Mouse (Mus musculus) monocyte, adult 5-6 weeks (primary cell): Measurements from ENCODE around the gene Lmnb2. TPM values are rescaled to one million over a fixed set of nuclear protein-coding genes. Genes with fewer than 3 reads are reported as not detected.

Source experiments
- ATAC-seq: fragments of 153-309, 156-312 bp; replicated peaks from 2 replicates; pipeline ENCODE4 v1.8.0; 2017; ENCODE audit warnings: mild to moderate bottlenecking; ENCODE audit not compliant: low TSS enrichment, insufficient number of reproducible peaks, severe bottlenecking, poor library complexity, low FRiP score
- total RNA-seq: library from RNA; stranded (forward); fragments of 200-1000, 200-491, 200-594 nt; gene quantifications from 3 replicates; pipeline ENCODE4 v1.2.3, GENCODE M21; 2017

The Lmnb2 gene
- total RNA-seq, 1 experiment from 2014 or later, result 2.3 TPM

GRCm38 (mm10) chr10:80949081-80949480 lies 31.0 kb upstream of the Lmnb2 start:
- ATAC-seq, result no peak

GRCm38 (mm10) chr10:80948570-80948969 lies 30.5 kb upstream of the Lmnb2 start:
- ATAC-seq, result no peak

GRCm38 (mm10) chr10:80947802-80948201 lies 29.8 kb upstream of the Lmnb2 start:
- no peak for ATAC-seq

GRCm38 (mm10) chr10:80946684-80947437 lies 28.8 kb upstream of the Lmnb2 start:
- ATAC-seq, result no peak

GRCm38 (mm10) chr10:80944231-80944630 lies 26.2 kb upstream of the Lmnb2 start:
- ATAC-seq, result no peak

GRCm38 (mm10) chr10:80943701-80944100 lies 25.7 kb upstream of the Lmnb2 start:
- no peak for ATAC-seq

- peak; percentile 24; the same call in 1 of the 2 replicates for ATAC-seq
These were observed 24.9 kb upstream of the Lmnb2 start for GRCm38 (mm10) chr10:80942919-80943318.

- no peak for ATAC-seq
These were observed 22.9 kb upstream of the Lmnb2 start for GRCm38 (mm10) chr10:80940988-80941347.

- ATAC-seq, result no peak
These were observed 22.4 kb upstream of the Lmnb2 start for GRCm38 (mm10) chr10:80940320-80940987.

GRCm38 (mm10) chr10:80939671-80940070 lies 21.6 kb upstream of the Lmnb2 start:
- 0 out of 2 replicates have a peak, but pooled peaks have one; percentile 41 for ATAC-seq

GRCm38 (mm10) chr10:80938831-80939550 lies 20.9 kb upstream of the Lmnb2 start:
- no peak for ATAC-seq

GRCm38 (mm10) chr10:80937646-80938045 lies 19.6 kb upstream of the Lmnb2 start:
- ATAC-seq, result no peak

GRCm38 (mm10) chr10:80936810-80937164 lies 18.7 kb upstream of the Lmnb2 start:
- no peak for ATAC-seq

- ATAC-seq, result no peak
These were observed 18.2 kb upstream of the Lmnb2 start for GRCm38 (mm10) chr10:80936135-80936809.

GRCm38 (mm10) chr10:80935698-80936097 lies 17.7 kb upstream of the Lmnb2 start:
- no peak for ATAC-seq

GRCm38 (mm10) chr10:80935241-80935640 lies 17.2 kb upstream of the Lmnb2 start:
- ATAC-seq, result peak; percentile 38; the same call in 1 of the 2 replicates

- ATAC-seq, result no peak
These were observed 16.3 kb upstream of the Lmnb2 start for GRCm38 (mm10) chr10:80934136-80934985.

- peak; percentile 59 for ATAC-seq
These were observed 15.5 kb upstream of the Lmnb2 start for GRCm38 (mm10) chr10:80933421-80933979.
